Mouse (Mus musculus) embryonic fibroblast, embryonic 13.5 days (primary cell): ENCODE measurements around the gene Cd52.

ENCODE experiments used
- CTCF ChIP-seq: IDR thresholded peaks from 2 replicates; pipeline ENCODE4 v1.5.1; 2011; ENCODE audit warnings: mild to moderate bottlenecking, control low read depth, low read length, moderate library complexity, borderline replicate concordance; ENCODE audit not compliant: insufficient read depth
- POLR2A ChIP-seq: IDR thresholded peaks from 2 replicates; pipeline ENCODE4 v1.6.1; 2011; ENCODE audit warnings: low read depth, mild to moderate bottlenecking, control low read depth, low read length, moderate library complexity

- TF ChIP-seq POLR2A (no peak), CTCF (no peak)
Measured at GRCm38 (mm10) chr4:134122281-134122680, 27.4 kb upstream of the Cd52 start.
